Mouse (Mus musculus) thymus, adult 18-20 months (tissue): ENCODE measurements around the gene Snai1.

ENCODE experiments used
- DNase-seq, 2 experiments: peaks; one replicate each; pipeline ENCODE4 v3.0.0; 2022; ENCODE audit warnings: mixed read lengths in 2 of 2

Snai1 gene

GRCm38 (mm10) chr2:167551342-167551920 is 13.4 kb downstream of the Snai1 start:
- peak; percentile 35 to 40 for DNase-seq

- no peak for DNase-seq
These were observed 14.3 kb downstream of the Snai1 start for GRCm38 (mm10) chr2:167552292-167552691.

GRCm38 (mm10) chr2:167552927-167553402 is 15.0 kb downstream of the Snai1 start:
- DNase-seq = peak in 1 of 2 experiments; percentile 51

GRCm38 (mm10) chr2:167555766-167556165 is 17.8 kb downstream of the Snai1 start:
- peak; percentile 40 to 61 for DNase-seq

GRCm38 (mm10) chr2:167559413-167559812 is 21.4 kb downstream of the Snai1 start:
- no peak for DNase-seq

- DNase-seq = no peak
These were observed 24.1 kb downstream of the Snai1 start for GRCm38 (mm10) chr2:167562101-167562500.

- no peak for DNase-seq
These were observed 25.0 kb downstream of the Snai1 start for GRCm38 (mm10) chr2:167563035-167563434.

- no peak for DNase-seq
These were observed 25.7 kb downstream of the Snai1 start for GRCm38 (mm10) chr2:167563703-167564102.

- no peak for DNase-seq
These were observed 26.7 kb downstream of the Snai1 start for GRCm38 (mm10) chr2:167564551-167565311.

GRCm38 (mm10) chr2:167565312-167565656 is 27.3 kb downstream of the Snai1 start:
- no peak for DNase-seq

- DNase-seq = no peak
These were observed 27.7 kb downstream of the Snai1 start for GRCm38 (mm10) chr2:167565682-167566081.

- DNase-seq = no peak
These were observed 30.1 kb downstream of the Snai1 start for GRCm38 (mm10) chr2:167568112-167568511.

- DNase-seq = no peak
These were observed 32.1 kb downstream of the Snai1 start for GRCm38 (mm10) chr2:167569934-167570651.

- DNase-seq = no peak
These were observed 32.8 kb downstream of the Snai1 start for GRCm38 (mm10) chr2:167570815-167571214.

GRCm38 (mm10) chr2:167571442-167572220 is 33.6 kb downstream of the Snai1 start:
- no peak for DNase-seq

- no peak for DNase-seq
These were observed 36.8 kb downstream of the Snai1 start for GRCm38 (mm10) chr2:167574814-167575213.

- DNase-seq = no peak
These were observed 37.6 kb downstream of the Snai1 start for GRCm38 (mm10) chr2:167575581-167575980.

GRCm38 (mm10) chr2:167576121-167576620 is 38.2 kb downstream of the Snai1 start:
- DNase-seq = no peak

- no peak for DNase-seq
These were observed 39.3 kb downstream of the Snai1 start for GRCm38 (mm10) chr2:167577186-167577785.

GRCm38 (mm10) chr2:167578521-167578920 is 40.5 kb downstream of the Snai1 start:
- DNase-seq = peak; percentile 44 to 71

GRCm38 (mm10) chr2:167583161-167583952 is 45.4 kb downstream of the Snai1 start:
- no peak for DNase-seq
